Mouse (Mus musculus): ENCODE measurements around the gene Gm4187. TPM values are rescaled to one million over a fixed set of nuclear protein-coding genes. Genes with fewer than 3 reads are reported as not detected.
"Not testable (repeated sequence)": the region's sequence is repeated elsewhere in the genome, so short reads cannot be mapped to it uniquely, and the experiment has no call there.

The Gm4187 gene
- not detected for total RNA-seq (2021)
- long read RNA-seq, experiment 1, result 0 reads
- long read RNA-seq, experiment 2, result 0 reads

GRCm38 (mm10) chr7:22329617-22330016 is at the start of gene Gm4187:
Gm4187 (minus strand) TSS chr7:22329717.
- DNase-seq; intact Hi-C loops (cut with DNase I; ENCODE audit: low total_unique reads): not testable (repeated sequence)

GRCm38 (mm10) chr7:22370939-22371338 is 41.4 kb upstream of the Gm4187 start, which contains the start of gene Gm8660:
Gm8660 (minus strand) TSS chr7:22371039.
- DNase-seq; intact Hi-C loops (cut with DNase I; ENCODE audit: low total_unique reads): not testable (repeated sequence)

Other genes starting within 250 kb of the Gm4187 start
- not detected for gene Gm16451, start 211.5 kb downstream of the Gm4187 start, total RNA-seq (2021)
- not detected for gene Gm10666, start 195.0 kb downstream of the Gm4187 start, total RNA-seq (2021)
- gene Vmn1r142, start 165.7 kb downstream of the Gm4187 start, total RNA-seq (2021), result not detected
- gene Vmn1r143, start 140.3 kb downstream of the Gm4187 start, total RNA-seq (2021), result not detected
- gene Gm8653, start 128.5 kb downstream of the Gm4187 start, total RNA-seq (2021), result not detected
- gene Gm8453, start 100.2 kb downstream of the Gm4187 start, total RNA-seq (2021), result not detected
- gene Gm8660, start 41.3 kb upstream of the Gm4187 start, total RNA-seq (2021), result not detected
- not detected for gene Vmn1r148, start 83.9 kb upstream of the Gm4187 start, total RNA-seq (2021)
- gene Vmn1r149, start 108.5 kb upstream of the Gm4187 start, total RNA-seq (2021), result not detected
- not detected for gene Gm10665, start 134.4 kb upstream of the Gm4187 start, total RNA-seq (2021)
- gene Vmn1r151, start 170.0 kb upstream of the Gm4187 start, total RNA-seq (2021), result not detected
- not detected for gene Vmn1r152, start 193.2 kb upstream of the Gm4187 start, total RNA-seq (2021)
- not detected for gene Gm8677, start 205.2 kb upstream of the Gm4187 start, total RNA-seq (2021)
- gene Gm4201, start 235.6 kb upstream of the Gm4187 start, total RNA-seq (2021), result not detected